Mouse (Mus musculus): ENCODE results near the gene Slc39a11.

The Slc39a11 gene

GRCm38 (mm10) chr11:113632303-113632702, 17.6 kb downstream of the Slc39a11 start:
- DNase-seq (ENCODE audit: low spot score) = no peak

- DNase-seq (ENCODE audit: low spot score) = no peak
These were observed 18.0 kb downstream of the Slc39a11 start for GRCm38 (mm10) chr11:113631862-113632261.

GRCm38 (mm10) chr11:113631302-113631701, 18.6 kb downstream of the Slc39a11 start:
- no peak for DNase-seq (ENCODE audit: low spot score)

GRCm38 (mm10) chr11:113630642-113631041, 19.2 kb downstream of the Slc39a11 start:
- no peak for DNase-seq (ENCODE audit: low spot score)

- no peak for DNase-seq (ENCODE audit: low spot score)
These were observed 22.1 kb downstream of the Slc39a11 start for GRCm38 (mm10) chr11:113627785-113628184.

- no peak for DNase-seq (ENCODE audit: low spot score)
These were observed 24.4 kb downstream of the Slc39a11 start for GRCm38 (mm10) chr11:113625437-113625836.

GRCm38 (mm10) chr11:113622028-113622427, 27.9 kb downstream of the Slc39a11 start:
- no peak for DNase-seq (ENCODE audit: low spot score)

GRCm38 (mm10) chr11:113621001-113621400, 28.9 kb downstream of the Slc39a11 start:
- no peak for DNase-seq (ENCODE audit: low spot score)

GRCm38 (mm10) chr11:113619420-113620080, 30.3 kb downstream of the Slc39a11 start:
- no peak for DNase-seq (ENCODE audit: low spot score)

GRCm38 (mm10) chr11:113618672-113619419, 31.0 kb downstream of the Slc39a11 start, which contains the start of gene Sstr2:
Gene Sstr2 (plus strand): TSS chr11:113619342.
- peak; percentile 74 for DNase-seq (ENCODE audit: low spot score)

- no peak for DNase-seq (ENCODE audit: low spot score)
These were observed 31.6 kb downstream of the Slc39a11 start for GRCm38 (mm10) chr11:113618303-113618671.

GRCm38 (mm10) chr11:113617132-113617911, 32.6 kb downstream of the Slc39a11 start:
- peak; percentile 36 for DNase-seq (ENCODE audit: low spot score)

- DNase-seq (ENCODE audit: low spot score) = no peak
These were observed 35.4 kb downstream of the Slc39a11 start for GRCm38 (mm10) chr11:113614476-113614875.

- peak; percentile 62 for DNase-seq (ENCODE audit: low spot score)
These were observed 37.9 kb downstream of the Slc39a11 start for GRCm38 (mm10) chr11:113611664-113612611.

- no peak for DNase-seq (ENCODE audit: low spot score)
These were observed 38.7 kb downstream of the Slc39a11 start for GRCm38 (mm10) chr11:113611112-113611646.

GRCm38 (mm10) chr11:113610266-113610665, 39.6 kb downstream of the Slc39a11 start:
- no peak for DNase-seq (ENCODE audit: low spot score)

- DNase-seq (ENCODE audit: low spot score) = no peak
These were observed 40.3 kb downstream of the Slc39a11 start for GRCm38 (mm10) chr11:113609581-113609980.

- DNase-seq (ENCODE audit: low spot score) = no peak
These were observed 42.3 kb downstream of the Slc39a11 start for GRCm38 (mm10) chr11:113607556-113607955.

GRCm38 (mm10) chr11:113601616-113602343, 48.1 kb downstream of the Slc39a11 start:
- no peak for DNase-seq (ENCODE audit: low spot score)

GRCm38 (mm10) chr11:113600526-113601245, 49.2 kb downstream of the Slc39a11 start:
- no peak for DNase-seq (ENCODE audit: low spot score)

Data from ovary, postnatal 36 days (tissue).